Mouse (Mus musculus) MEL (cell line): ENCODE measurements around the gene Sh3bp4.

Experiments
- CHD1 ChIP-seq: IDR thresholded peaks from 2 replicates; pipeline ENCODE4 v1.6.1; 2012; ENCODE audit warnings: low read depth, mild to moderate bottlenecking, inconsistent platforms, low read length, improper control_type of control experiment
- CTCF ChIP-seq, 3 experiments: IDR thresholded peaks in 2 of 3; conservative IDR thresholded peaks in 1 of 3; 2 replicates each; pipeline ENCODE4 v1.5.1; 2011 to 2012; ENCODE audit warnings: low read length in 3 of 3, low read depth in 2 of 3, mild to moderate bottlenecking in 2 of 3, improper control_type of control experiment in 1 of 3, inconsistent platforms in 1 of 3, mixed read lengths in 1 of 3, moderate library complexity in 1 of 3; ENCODE audit not compliant: control insufficient read depth in 1 of 3, insufficient read depth in 1 of 3, poor library complexity in 1 of 3, severe bottlenecking in 1 of 3
- GABPA ChIP-seq: IDR thresholded peaks from 2 replicates; pipeline ENCODE4 v1.6.1; 2012; ENCODE audit warnings: low read depth, mild to moderate bottlenecking, inconsistent platforms, low read length, improper control_type of control experiment, moderate library complexity
- GATA1 ChIP-seq: IDR thresholded peaks from 2 replicates; pipeline ENCODE4 v1.6.1; 2011; ENCODE audit warnings: low read depth, low read length, improper control_type of control experiment
- JUND ChIP-seq: IDR thresholded peaks from 2 replicates; pipeline ENCODE4 v1.6.1; 2011; ENCODE audit warnings: low read depth, mild to moderate bottlenecking, improper control_type of control experiment, low read length
- MAX ChIP-seq: IDR thresholded peaks from 2 replicates; pipeline ENCODE4 v1.6.1; 2011; ENCODE audit warnings: low read length, improper control_type of control experiment
- POLR2A ChIP-seq, 2 experiments: IDR thresholded peaks; 2 replicates each; pipeline ENCODE4 v1.6.1; 2011 to 2012; ENCODE audit warnings: low read length in 2 of 2, mild to moderate bottlenecking in 2 of 2, control low read depth in 1 of 2, improper control_type of control experiment in 1 of 2, low read depth in 1 of 2, moderate library complexity in 1 of 2; ENCODE audit not compliant: control insufficient read depth in 1 of 2, insufficient read depth in 1 of 2, poor library complexity in 1 of 2
- RAD21 ChIP-seq: IDR thresholded peaks from 2 replicates; pipeline ENCODE4 v1.6.1; 2011; ENCODE audit warnings: mild to moderate bottlenecking, low read depth, low read length, improper control_type of control experiment
- SIN3A ChIP-seq: IDR thresholded peaks from 2 replicates; pipeline ENCODE4 v1.6.1; 2012; ENCODE audit warnings: low read length, improper control_type of control experiment, inconsistent platforms
- TAL1 ChIP-seq: IDR thresholded peaks from 2 replicates; pipeline ENCODE4 v1.6.1; 2012; ENCODE audit warnings: mild to moderate bottlenecking, inconsistent platforms, low read length, moderate library complexity, mixed read lengths
- TCF12 ChIP-seq: IDR thresholded peaks from 2 replicates; pipeline ENCODE4 v1.6.1; 2014; ENCODE audit warnings: low read depth, mild to moderate bottlenecking, inconsistent platforms, low read length, improper control_type of control experiment, moderate library complexity
- ZC3H11A ChIP-seq: IDR thresholded peaks from 2 replicates; pipeline ENCODE4 v1.6.1; 2012; ENCODE audit warnings: low read depth, mild to moderate bottlenecking, inconsistent platforms, low read length, improper control_type of control experiment
- ZKSCAN1 ChIP-seq: IDR thresholded peaks from 2 replicates; pipeline ENCODE4 v1.6.1; 2012; ENCODE audit warnings: low read depth, mild to moderate bottlenecking, inconsistent platforms, low read length, improper control_type of control experiment, moderate library complexity
- ZMIZ1 ChIP-seq: IDR thresholded peaks from 2 replicates; pipeline ENCODE4 v1.6.1; 2012; ENCODE audit warnings: low read depth, mild to moderate bottlenecking, inconsistent platforms, low read length, improper control_type of control experiment, moderate library complexity

DNA sequence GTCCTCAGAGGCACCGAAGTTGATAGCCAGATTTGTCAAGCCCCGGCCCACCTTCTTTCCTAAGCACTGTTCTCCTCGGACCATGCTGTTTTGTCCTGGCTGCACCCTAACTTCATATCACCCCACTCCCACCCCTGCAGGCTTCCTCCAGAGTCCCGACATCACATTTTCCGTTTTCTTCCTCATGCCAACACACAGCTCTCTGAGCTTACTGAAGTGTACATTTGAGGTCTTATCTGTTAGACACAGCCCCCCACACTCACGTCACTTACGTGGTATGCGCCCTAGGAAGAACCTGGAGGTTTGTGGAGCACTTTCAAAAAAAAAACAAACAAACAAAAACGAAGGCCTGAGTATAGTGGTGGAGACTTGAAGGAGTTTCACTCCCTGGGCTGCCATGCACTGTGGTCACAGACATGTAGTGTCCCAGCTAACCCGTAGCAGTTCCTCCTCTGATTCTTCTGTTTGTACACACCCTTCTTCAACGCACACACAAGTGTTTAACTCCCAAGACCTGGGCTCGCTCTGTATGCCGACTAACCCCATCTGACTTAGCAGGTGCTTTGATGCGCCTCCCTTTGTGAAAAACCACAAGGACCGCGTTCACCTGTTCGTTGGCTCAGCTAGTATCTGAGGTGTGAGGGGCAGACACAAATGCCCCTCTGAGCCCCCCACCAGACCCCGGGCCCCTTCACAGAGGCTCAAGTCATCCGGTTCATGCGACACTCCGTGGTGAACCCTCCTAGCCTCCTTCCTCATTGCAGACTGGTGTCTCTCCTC is 19.8 kb downstream of the Sh3bp4 start:
- TF ChIP-seq TAL1 (no peak), SIN3A (no peak), CTCF (IDR thresholded peaks at IDR 0.05 in 2 of 3, conservative IDR thresholded peaks at IDR 0.05 in 1 of 3; ENCODE audit: control insufficient read depth in 1 of 3, insufficient read depth in 1 of 3, low read depth in 2 of 3, low read length in 3 of 3, poor library complexity in 1 of 3, severe bottlenecking in 1 of 3) (no peak), ZC3H11A (no peak), JUND (no peak), ZKSCAN1 (no peak), ZMIZ1 (no peak), POLR2A (IDR thresholded peaks at IDR 0.05; ENCODE audit: control insufficient read depth in 1 of 2, insufficient read depth in 1 of 2, low read depth in 1 of 2, low read length in 2 of 2, poor library complexity in 1 of 2) (no peak), CHD1 (no peak), RAD21 (no peak), GABPA (no peak), TCF12 (no peak), GATA1 (no peak), MAX (no peak)
